Mouse (Mus musculus) spleen, adult 2 months (tissue): ENCODE measurements around the gene Drc3. TPM values are rescaled to one million over a fixed set of nuclear protein-coding genes. Genes with fewer than 3 reads are reported as not detected.

Source experiments
- DNase-seq, 2 experiments: peaks; one replicate each; pipeline versions ENCODE4 v3.0.0 to v3.0.0-alpha.2; 2012 to 2021; ENCODE audit warnings: low spot score in 2 of 2, low read depth in 1 of 2
- H3K27ac ChIP-seq: fragments of 200-500 bp; 2 replicates; pipeline ENCODE4 v1.5.1; 2012; ENCODE audit warnings: low read length, inconsistent platforms; ENCODE audit not compliant: insufficient read depth
- H3K27me3 ChIP-seq: fragments of 200-500 bp; 2 replicates; pipeline ENCODE4 v1.6.1; 2012; ENCODE audit warnings: mild to moderate bottlenecking, moderate library complexity, low read length, inconsistent platforms; ENCODE audit not compliant: control insufficient read depth, insufficient read depth
- H3K36me3 ChIP-seq: fragments of 200-500 bp; 2 replicates; pipeline ENCODE4 v1.6.1; 2012; ENCODE audit warnings: mild to moderate bottlenecking, low read length, inconsistent platforms; ENCODE audit not compliant: control insufficient read depth, insufficient read depth
- H3K4me1 ChIP-seq: fragments of 200-500 bp; 2 replicates; pipeline ENCODE4 v1.6.1; 2011; ENCODE audit warnings: inconsistent platforms; ENCODE audit not compliant: control insufficient read depth, insufficient read depth, insufficient read length
- H3K4me3 ChIP-seq: fragments of 200-500 bp; 2 replicates; pipeline ENCODE4 v1.5.1; 2011; ENCODE audit warnings: mild to moderate bottlenecking, inconsistent platforms; ENCODE audit not compliant: insufficient read depth, insufficient read length; ENCODE audit errors: extremely low read depth
- CTCF ChIP-seq: fragments of 200-500 bp; IDR thresholded peaks from 2 replicates; pipeline ENCODE4 v1.5.1; 2011; ENCODE audit warnings: mild to moderate bottlenecking, inconsistent platforms; ENCODE audit not compliant: insufficient read depth, insufficient read length, insufficient replicate concordance; ENCODE audit errors: extremely low read depth
- POLR2A ChIP-seq: fragments of 200-500 bp; IDR thresholded peaks from 2 replicates; pipeline ENCODE4 v1.6.1; 2011; ENCODE audit warnings: low read depth, low read length, inconsistent platforms
- WGBS: fragments of 180-500 bp; shearing (Covaris S2); methylation state at CpG from one replicate; pipeline ENCODE4 v1.1.7; 2018; 5-methylcytosine and 5-hydroxymethylcytosine counted together
- polyA plus RNA-seq: library from polyadenylated mRNA; depleted of rRNA; stranded (reverse); fragments of >200 nt; gene quantifications from 2 replicates; pipeline ENCODE4 v1.2.3, GENCODE M21; 2012

Gene Drc3
- polyA plus RNA-seq, 1 experiment, result 0.22 TPM

- no peak for DNase-seq
- no peaks in the 10 kb centered on the region for H3K36me3 ChIP-seq
- no peak overlapping the region for H3K4me3 ChIP-seq
- no peak overlapping the region for H3K27ac ChIP-seq
- WGBS, result 94% methylated on average over 2 of the region's 2 CpGs
- H3K27me3 ChIP-seq, result no peaks in the 10 kb centered on the region
- TF ChIP-seq CTCF (no peak), POLR2A (no peak)
- peaks cover 5% of the 10 kb centered on the region; the same call in 1 of the 2 replicates for H3K4me1 ChIP-seq
These were observed 2.8 kb downstream of the Drc3 start for GRCm38 (mm10) chr11:60355952-60356351.

GRCm38 (mm10) chr11:60357116-60357515, 4.0 kb downstream of the Drc3 start:
- DNase-seq, result no peak
- no peaks in the 10 kb centered on the region for H3K36me3 ChIP-seq
- WGBS, result 34% methylated on average over 1 of the region's 1 CpGs
- no peak overlapping the region for H3K27ac ChIP-seq
- H3K4me1 ChIP-seq, result peaks cover 2% of the 10 kb centered on the region; the same call in 1 of the 2 replicates
- no peak for TF ChIP-seq POLR2A
- no peak for TF ChIP-seq CTCF
- H3K27me3 ChIP-seq, result no peaks in the 10 kb centered on the region
- no peak overlapping the region for H3K4me3 ChIP-seq

- no peaks in the 10 kb centered on the region for H3K4me1 ChIP-seq
- no peaks in the 10 kb centered on the region for H3K36me3 ChIP-seq
- no peak overlapping the region for H3K27ac ChIP-seq
- H3K4me3 ChIP-seq, result no peak overlapping the region
- no peak for DNase-seq
- TF ChIP-seq POLR2A (no peak), CTCF (no peak)
- WGBS, result 74% methylated on average over 7 of the region's 7 CpGs
- H3K27me3 ChIP-seq, result no peaks in the 10 kb centered on the region
These were observed 5.4 kb downstream of the Drc3 start for GRCm38 (mm10) chr11:60358548-60358947.

- Histone ChIP-seq H3K36me3 (no peaks in the 10 kb centered on the region), H3K4me3 (no peak overlapping the region), H3K4me1 (no peaks in the 10 kb centered on the region), H3K27me3 (no peaks in the 10 kb centered on the region), H3K27ac (no peak overlapping the region)
- DNase-seq, result no peak
- no peak for TF ChIP-seq POLR2A
- TF ChIP-seq CTCF, result no peak
- WGBS, result 60% methylated on average over 5 of the region's 5 CpGs
These were observed 6.0 kb downstream of the Drc3 start for GRCm38 (mm10) chr11:60359138-60359537.

GRCm38 (mm10) chr11:60359936-60360335, 6.8 kb downstream of the Drc3 start:
- no peaks in the 10 kb centered on the region for H3K4me1 ChIP-seq
- TF ChIP-seq CTCF, result no peak
- TF ChIP-seq POLR2A, result no peak
- H3K36me3 ChIP-seq, result no peaks in the 10 kb centered on the region
- no peaks in the 10 kb centered on the region for H3K27me3 ChIP-seq
- no peak overlapping the region for H3K27ac ChIP-seq
- WGBS, result 93% methylated on average over 1 of the region's 1 CpGs
- no peak for DNase-seq
- H3K4me3 ChIP-seq, result no peak overlapping the region

GRCm38 (mm10) chr11:60360631-60361201, 7.6 kb downstream of the Drc3 start:
- TF ChIP-seq POLR2A (no peak), CTCF (no peak)
- H3K4me1 ChIP-seq, result no peaks in the 10 kb centered on the region
- no peak for DNase-seq
- no peaks in the 10 kb centered on the region for H3K27me3 ChIP-seq
- H3K4me3 ChIP-seq, result no peak overlapping the region
- WGBS, result 70% methylated on average over 5 of the region's 5 CpGs
- no peak overlapping the region for H3K27ac ChIP-seq
- H3K36me3 ChIP-seq, result no peaks in the 10 kb centered on the region

GRCm38 (mm10) chr11:60366239-60367019, 13.3 kb downstream of the Drc3 start:
- Histone ChIP-seq H3K27ac (no peak overlapping the region), H3K4me3 (no peak overlapping the region), H3K4me1 (no peaks in the 10 kb centered on the region), H3K27me3 (no peaks in the 10 kb centered on the region), H3K36me3 (no peaks in the 10 kb centered on the region)
- DNase-seq, result no peak
- TF ChIP-seq CTCF, result no peak
- no peak for TF ChIP-seq POLR2A
- WGBS, result 62% methylated on average over 16 of the region's 16 CpGs
